Mouse (Mus musculus) ES-E14 (cell line): ENCODE results near the gene Grk5. TPM values are rescaled to one million over a fixed set of nuclear protein-coding genes. Genes with fewer than 3 reads are reported as not detected.

ENCODE experiments used
- DNase-seq: peaks from one replicate; pipeline ENCODE4 v3.0.0-alpha.2; 2013; ENCODE audit warnings: low read depth, low spot score
- H3K27ac ChIP-seq: 2 replicates; pipeline ENCODE4 v1.5.1; 2012; ENCODE audit warnings: low read depth, mild to moderate bottlenecking, low read length, moderate library complexity, mixed read lengths; ENCODE audit not compliant: poor library complexity, insufficient read depth, severe bottlenecking
- H3K36me3 ChIP-seq: 2 replicates; pipeline ENCODE4 v1.6.1; 2012; ENCODE audit warnings: mild to moderate bottlenecking, low read length, moderate library complexity, mixed read lengths; ENCODE audit not compliant: control insufficient read depth, poor library complexity, insufficient read depth, severe bottlenecking
- H3K4me1 ChIP-seq, 2 experiments: fragments of 150-350 bp in 1 of 2; sonication (generic) in 1 of 2; 2 replicates each; pipeline ENCODE4 v1.6.1; 2012; ENCODE audit warnings: low read length in 2 of 2, mild to moderate bottlenecking in 1 of 2, mixed read lengths in 1 of 2; ENCODE audit not compliant: control insufficient read depth in 2 of 2, insufficient read depth in 2 of 2, poor library complexity in 1 of 2
- H3K4me3 ChIP-seq, 2 experiments: fragments of 150-350 bp in 1 of 2; sonication (generic) in 1 of 2; 2 replicates each; pipeline ENCODE4 v1.5.1; 2012; ENCODE audit warnings: low read length in 2 of 2, low read depth in 1 of 2, mild to moderate bottlenecking in 1 of 2, mixed read lengths in 1 of 2; ENCODE audit not compliant: insufficient read depth in 1 of 2, poor library complexity in 1 of 2, severe bottlenecking in 1 of 2
- H3K9ac ChIP-seq: 2 replicates; pipeline ENCODE4 v1.6.1; 2012; ENCODE audit warnings: low read depth, mild to moderate bottlenecking, low read length, mixed read lengths; ENCODE audit not compliant: poor library complexity, insufficient read depth, severe bottlenecking
- H3K9me3 ChIP-seq: fragments of 150-350 bp; sonication (generic); 2 replicates; pipeline ENCODE4 v1.6.1; 2012; ENCODE audit warnings: low read depth, mild to moderate bottlenecking, low read length; ENCODE audit not compliant: control insufficient read depth, insufficient read depth
- CHD2 ChIP-seq: IDR thresholded peaks from 2 replicates; pipeline ENCODE4 v1.6.1; 2014; ENCODE audit warnings: mild to moderate bottlenecking, low read depth, low read length, inconsistent platforms
- HCFC1 ChIP-seq: IDR thresholded peaks from 2 replicates; pipeline ENCODE4 v1.6.1; 2012; ENCODE audit warnings: low read length, inconsistent platforms, borderline replicate concordance; ENCODE audit not compliant: insufficient read depth
- MAFK ChIP-seq: IDR thresholded peaks from 2 replicates; pipeline ENCODE4 v1.6.1; 2014; ENCODE audit warnings: mild to moderate bottlenecking, low read depth, low read length, inconsistent platforms; ENCODE audit not compliant: insufficient read depth
- ZC3H11A ChIP-seq: IDR thresholded peaks from 2 replicates; pipeline ENCODE4 v1.6.1; 2012; ENCODE audit warnings: low read depth, mild to moderate bottlenecking, inconsistent platforms, low read length, borderline replicate concordance
- ZNF384 ChIP-seq: IDR thresholded peaks from 2 replicates; pipeline ENCODE4 v1.6.1; 2012; ENCODE audit warnings: low read depth, low read length, inconsistent platforms
- in situ Hi-C, 2 experiments: fragments of 600-800 bp; cut with MboI; formaldehyde crosslinking; loops; one replicate each; pipeline ENCODE4 v1.15.1; 2025; ENCODE audit warnings: low sequenced_read_pairs in 2 of 2, inconsistent platforms in 1 of 2; ENCODE audit not compliant: unreplicated experiment in 2 of 2
- total RNA-seq: library from RNA; depleted of rRNA; stranded (reverse); fragments of 300-350 nt; gene quantifications from 2 replicates; pipeline ENCODE4 v1.2.3, GENCODE M21; 2012

Grk5 gene
- total RNA-seq, 1 experiment: 2.5 TPM

GRCm38 (mm10) chr19:60997784-60998183 is 108.2 kb downstream of the Grk5 start:
- Histone ChIP-seq H3K4me3 (no peak overlapping the region), H3K36me3 (no peaks in the 10 kb centered on the region), H3K4me1 (no peaks in the 10 kb centered on the region), H3K9me3 (no peaks in the 10 kb centered on the region), H3K9ac (no peak overlapping the region), H3K27ac (no peak overlapping the region)
- in situ Hi-C loops: no loop called here
- no peak for DNase-seq
- no peak for TF ChIP-seq CHD2
- no peak for TF ChIP-seq HCFC1
- no peak for TF ChIP-seq ZNF384
- TF ChIP-seq MAFK: no peak
- TF ChIP-seq ZC3H11A: no peak

- no peak overlapping the region for H3K9ac ChIP-seq
- H3K27ac ChIP-seq: no peak overlapping the region
- no peak overlapping the region for H3K4me3 ChIP-seq
- no peaks in the 10 kb centered on the region for H3K9me3 ChIP-seq
- in situ Hi-C loops: no loop called here
- TF ChIP-seq ZNF384: no peak
- TF ChIP-seq HCFC1: no peak
- no peak for TF ChIP-seq ZC3H11A
- no peak for TF ChIP-seq CHD2
- no peak for TF ChIP-seq MAFK
- no peaks in the 10 kb centered on the region for H3K36me3 ChIP-seq
- H3K4me1 ChIP-seq: no peaks in the 10 kb centered on the region
- no peak for DNase-seq
These were observed 110.1 kb downstream of the Grk5 start for GRCm38 (mm10) chr19:60999652-61000051.

DNA sequence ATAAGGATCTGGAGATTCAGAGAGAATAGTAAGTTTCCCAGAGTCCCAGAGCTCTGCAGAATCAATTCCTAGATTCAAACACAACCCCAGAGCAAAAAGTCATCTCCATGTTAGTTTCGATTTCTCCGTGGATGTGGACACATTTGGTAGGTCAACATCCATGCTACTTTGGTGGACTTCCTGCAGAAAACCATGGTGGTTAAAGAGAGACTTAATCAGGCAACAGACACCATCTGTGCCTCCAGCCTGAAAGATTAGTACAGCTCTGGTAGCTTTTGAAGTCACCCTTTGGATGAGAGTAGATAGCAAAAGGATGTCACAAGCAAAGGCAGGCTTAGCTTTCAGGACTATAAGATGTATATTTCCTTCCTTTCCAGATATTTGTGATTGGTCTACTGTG is 111.4 kb downstream of the Grk5 start:
- no peak for DNase-seq
- Histone ChIP-seq H3K4me3 (no peak overlapping the region), H3K9me3 (no peaks in the 10 kb centered on the region), H3K4me1 (no peaks in the 10 kb centered on the region), H3K36me3 (no peaks in the 10 kb centered on the region), H3K9ac (no peak overlapping the region), H3K27ac (no peak overlapping the region)
- TF ChIP-seq MAFK (no peak), CHD2 (no peak), ZC3H11A (no peak), HCFC1 (no peak), ZNF384 (no peak)
- in situ Hi-C loops: no loop called here

GRCm38 (mm10) chr19:61009266-61009665 is 119.7 kb downstream of the Grk5 start:
- H3K9me3 ChIP-seq: no peaks in the 10 kb centered on the region
- no peak overlapping the region for H3K27ac ChIP-seq
- no peak overlapping the region for H3K4me3 ChIP-seq
- no peak for DNase-seq
- no peak for TF ChIP-seq HCFC1
- no peak for TF ChIP-seq ZNF384
- TF ChIP-seq ZC3H11A: no peak
- no peak for TF ChIP-seq MAFK
- TF ChIP-seq CHD2: no peak
- no peaks in the 10 kb centered on the region for H3K36me3 ChIP-seq
- no peaks in the 10 kb centered on the region for H3K4me1 ChIP-seq
- in situ Hi-C loops: no loop called here
- H3K9ac ChIP-seq: no peak overlapping the region
